Mouse (Mus musculus): ENCODE measurements around the gene Pip5k1b. TPM values are rescaled to one million over a fixed set of nuclear protein-coding genes. Genes with fewer than 3 reads are reported as not detected.

The Pip5k1b gene
- polyA plus RNA-seq, 2 experiments from 2014 or later = 5.7 to 6.2 TPM

Other genes starting within 250 kb of the Pip5k1b start
- gene Fam122a, start 78.5 kb downstream of the Pip5k1b start, polyA plus RNA-seq (2017; shearing (Covaris generic)) = 1 to 10 TPM; 2.5 to 4.1 TPM
- gene Tmem252, start 118.1 kb upstream of the Pip5k1b start, polyA plus RNA-seq (2017; shearing (Covaris generic)) = not detected